Mouse (Mus musculus) liver, adult 2 months (tissue): ENCODE data around the gene Plagl1.

Source experiments
- CTCF ChIP-seq: fragments of 200-500 bp; IDR thresholded peaks from 2 replicates; pipeline ENCODE4 v1.5.1; 2011; ENCODE audit warnings: low read depth, low read length, control low read depth
- POLR2A ChIP-seq: fragments of 200-500 bp; IDR thresholded peaks from 2 replicates; pipeline ENCODE4 v1.6.1; 2011; ENCODE audit warnings: low read length, control low read depth; ENCODE audit not compliant: insufficient read depth; ENCODE audit errors: extremely low read depth

DNA sequence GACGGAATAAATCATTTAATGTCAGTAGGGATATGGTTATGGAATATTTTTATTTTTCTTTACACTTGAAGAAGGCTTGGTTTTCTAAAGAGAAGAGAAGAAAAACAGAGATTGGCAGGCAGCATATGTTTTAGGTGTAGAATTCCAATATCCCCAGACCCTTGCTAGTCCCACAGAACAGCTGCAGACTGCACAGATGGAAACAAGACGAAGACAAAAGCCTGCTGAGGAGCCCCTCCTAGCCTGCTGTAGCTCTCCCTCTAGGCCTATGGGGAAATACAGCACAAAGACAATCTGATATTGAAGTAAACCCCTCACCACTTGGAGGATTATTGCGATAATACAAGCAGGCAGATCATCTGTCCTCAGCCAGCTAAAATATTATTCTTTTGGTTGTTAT is 90.1 kb downstream of the Plagl1 start:
- no peak for TF ChIP-seq POLR2A
- no peak for TF ChIP-seq CTCF
